Mouse (Mus musculus) small intestine, adult 2 months (tissue): ENCODE measurements at regions not wholly inside any gene's neighbourhood (a gene's known extent, or its start where the extent isn't known, plus 50 kb on each side); places are given as distances from the start of the nearest gene placed in this dataset.

ENCODE experiments used
- CTCF ChIP-seq: fragments of 200-500 bp; IDR thresholded peaks from 2 replicates; pipeline ENCODE4 v1.5.1; 2012; ENCODE audit warnings: low read depth, mild to moderate bottlenecking, control low read depth, inconsistent platforms, low read length, moderate library complexity, mixed read lengths; ENCODE audit not compliant: insufficient replicate concordance, insufficient read length; ENCODE audit errors: extremely low read depth
- POLR2A ChIP-seq: fragments of 200-500 bp; IDR thresholded peaks from 2 replicates; pipeline ENCODE4 v1.6.1; 2012; ENCODE audit warnings: low read depth, mild to moderate bottlenecking, control low read depth, inconsistent platforms, low read length, moderate library complexity

DNA sequence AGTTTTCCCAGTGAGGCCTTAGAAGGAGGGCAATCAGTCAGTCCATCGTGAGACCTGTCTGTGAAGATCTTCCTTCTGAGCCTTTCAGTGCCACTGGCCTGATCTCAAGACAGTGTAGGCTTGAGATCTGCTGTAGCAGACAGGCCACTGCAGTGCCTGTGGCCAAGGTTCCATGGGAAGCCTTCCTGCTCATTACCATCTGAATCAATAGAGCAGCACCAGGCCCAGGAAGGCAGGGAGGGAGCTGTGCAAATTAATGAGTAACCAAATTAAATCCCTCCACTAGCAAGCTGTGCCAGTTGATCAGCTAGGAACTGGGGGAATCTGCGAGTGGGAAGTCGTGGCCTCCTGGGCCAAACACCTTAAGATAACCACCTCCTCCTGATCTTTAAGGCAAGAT is 114.6 kb upstream of the Pja1 start:
- no peak for TF ChIP-seq CTCF
- no peak for TF ChIP-seq POLR2A
